Comparison of ENCODE assay signal across 8 mouse cellular contexts in the genomic region with DNA sequence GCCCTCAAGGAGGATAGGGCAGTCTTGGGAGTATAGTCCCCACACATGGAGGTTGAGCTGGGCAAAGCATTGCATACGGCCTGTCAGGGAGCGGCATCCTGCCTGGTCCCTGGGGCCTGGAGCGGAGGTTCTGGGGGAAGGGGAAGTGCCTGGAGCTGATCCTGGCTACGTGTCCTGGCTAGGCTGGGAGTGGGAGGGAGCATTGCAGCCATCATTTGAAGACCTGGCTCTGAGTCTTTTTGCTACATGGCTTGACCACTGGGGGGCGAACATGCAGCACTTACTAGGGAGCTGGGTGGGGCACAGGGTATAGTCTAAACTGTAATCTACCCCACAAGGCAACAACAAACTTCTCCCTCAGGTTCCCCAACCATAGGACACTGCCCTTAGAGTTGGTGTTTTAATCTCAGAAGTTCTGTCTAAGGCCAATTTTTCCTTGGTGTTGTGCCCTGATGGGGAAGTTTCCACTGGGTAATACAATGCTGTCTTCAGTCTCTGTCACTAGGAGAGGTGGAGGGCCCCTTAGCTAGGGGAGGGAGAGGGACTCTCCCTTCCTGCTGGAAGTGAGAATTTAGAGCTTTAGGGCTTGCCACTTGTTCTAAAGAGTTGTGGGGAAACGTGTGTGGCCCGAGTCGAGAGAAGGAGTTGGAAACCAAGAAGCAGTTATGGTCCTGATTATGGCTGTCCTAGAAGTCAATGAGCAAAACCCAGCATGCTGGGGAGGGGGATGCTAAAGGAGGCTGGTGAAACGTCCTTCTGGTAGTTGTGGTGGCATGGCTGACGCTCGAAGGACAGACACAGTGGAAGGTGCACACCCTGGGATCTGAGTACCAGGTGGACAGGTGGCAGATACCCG. TPM values are rescaled to one million over a fixed set of nuclear protein-coding genes. Genes with fewer than 3 reads are reported as not detected.
DNase-seq lines count a peak whose midpoint lies in the region; ATAC-seq and TF ChIP-seq lines count a peak whose summit lies in the region.

No protein-coding gene starts in this region.

- no peak overlapping the region for H3K9ac ChIP-seq in embryonic facial prominence, embryonic 11.5 days (replicated peaks; ENCODE audit: low read length)
- H3K9ac ChIP-seq in heart, embryonic 13.5 days, result peak overlapping the region; percentile 90
- H3K9ac ChIP-seq in kidney, postnatal 0 days (ENCODE audit: low read depth, low read length), result peak overlapping the region; percentile 35; the same call in 1 of the 2 replicates
- no peak overlapping the region for H3K9ac ChIP-seq in liver, postnatal 0 days (replicated peaks)

- H3K36me3 ChIP-seq in embryonic facial prominence, embryonic 11.5 days (replicated peaks; ENCODE audit: control insufficient read depth, insufficient read depth, low read depth, low read length), result no peaks in the 10 kb centered on the region
- no peaks in the 10 kb centered on the region for H3K36me3 ChIP-seq in heart, embryonic 13.5 days
- H3K36me3 ChIP-seq in kidney, postnatal 0 days (ENCODE audit: insufficient read depth, low read length), result no peaks in the 10 kb centered on the region
- no peaks in the 10 kb centered on the region for H3K36me3 ChIP-seq in liver, postnatal 0 days (replicated peaks; ENCODE audit: insufficient read depth, low read length)

- peak; percentile 86 for TF ChIP-seq CTCF in kidney, postnatal 0 days (IDR thresholded peaks at IDR 0.05; ENCODE audit: low read depth)
- TF ChIP-seq CTCF in liver, postnatal 0 days (IDR thresholded peaks at IDR 0.05; ENCODE audit: low read depth), result peak; percentile 88

- H3K9me3 ChIP-seq in embryonic facial prominence, embryonic 11.5 days (replicated peaks; ENCODE audit: control insufficient read depth, low read length), result no peaks in the 10 kb centered on the region
- no peaks in the 10 kb centered on the region for H3K9me3 ChIP-seq in heart, embryonic 13.5 days
- no peaks in the 10 kb centered on the region for H3K9me3 ChIP-seq in kidney, postnatal 0 days (replicated peaks; ENCODE audit: low read length)
- H3K9me3 ChIP-seq in liver, postnatal 0 days (ENCODE audit: low read length), result no peaks in the 10 kb centered on the region

- ATAC-seq in embryonic facial prominence, embryonic 11.5 days (replicated peaks; ENCODE audit: insufficient number of reproducible peaks, low FRiP score, low TSS enrichment, low read depth), result no peak
- ATAC-seq in heart, embryonic 13.5 days (ENCODE audit: extremely low read depth, insufficient number of reproducible peaks, low FRiP score, low TSS enrichment), result no peak
- 0 out of 2 replicates have a peak, but pooled peaks have one; percentile 6 for ATAC-seq in kidney, postnatal 0 days (replicated peaks; ENCODE audit: low FRiP score, low read depth)
- ATAC-seq in liver, postnatal 0 days, result peak; percentile 52

- no peak overlapping the region for H3K4me3 ChIP-seq in embryonic facial prominence, embryonic 11.5 days (ENCODE audit: low read depth, low read length)
- peak overlapping the region; percentile 71 for H3K4me3 ChIP-seq in heart, embryonic 13.5 days
- no peak overlapping the region for H3K4me3 ChIP-seq in kidney, postnatal 0 days (replicated peaks; ENCODE audit: low read depth, low read length)
- no peak overlapping the region for H3K4me3 ChIP-seq in liver, postnatal 0 days (ENCODE audit: low read depth, low read length)

- no peaks in the 10 kb centered on the region; the same call in 1 of the 2 replicates for H3K4me1 ChIP-seq in embryonic facial prominence, embryonic 11.5 days (ENCODE audit: control insufficient read depth, insufficient read depth, low read length)
- peaks cover 86% of the 10 kb centered on the region for H3K4me1 ChIP-seq in heart, embryonic 13.5 days
- H3K4me1 ChIP-seq in kidney, postnatal 0 days (replicated peaks; ENCODE audit: insufficient read depth, low read length), result peaks cover 38% of the 10 kb centered on the region; the same call in 1 of the 2 replicates
- peaks cover 35% of the 10 kb centered on the region for H3K4me1 ChIP-seq in liver, postnatal 0 days (ENCODE audit: insufficient read depth)

- H3K4me2 ChIP-seq in embryonic facial prominence, embryonic 11.5 days (ENCODE audit: low read depth, low read length), result no peak overlapping the region
- H3K4me2 ChIP-seq in heart, embryonic 13.5 days, result peak overlapping the region; percentile 71
- peak overlapping the region; percentile 90 for H3K4me2 ChIP-seq in kidney, postnatal 0 days (ENCODE audit: low read length)
- peak overlapping the region; percentile 34; the same call in 1 of the 2 replicates for H3K4me2 ChIP-seq in liver, postnatal 0 days (ENCODE audit: low read depth, low read length)

- H3K27me3 ChIP-seq in embryonic facial prominence, embryonic 11.5 days (ENCODE audit: control insufficient read depth, insufficient read depth, low read length), result no peaks in the 10 kb centered on the region
- H3K27me3 ChIP-seq in heart, embryonic 13.5 days (replicated peaks), result no peaks in the 10 kb centered on the region
- H3K27me3 ChIP-seq in kidney, postnatal 0 days (ENCODE audit: insufficient read depth, low read length), result no peaks in the 10 kb centered on the region
- H3K27me3 ChIP-seq in liver, postnatal 0 days (ENCODE audit: insufficient read depth, low read length), result peaks cover 16% of the 10 kb centered on the region

- H3K27ac ChIP-seq in embryonic facial prominence, embryonic 11.5 days (replicated peaks; ENCODE audit: low read depth, low read length), result no peak overlapping the region
- H3K27ac ChIP-seq in heart, embryonic 13.5 days (replicated peaks), result peak overlapping the region; percentile 93
- H3K27ac ChIP-seq in kidney, postnatal 0 days, result peak overlapping the region; percentile 94
- no peak overlapping the region for H3K27ac ChIP-seq in liver, postnatal 0 days (ENCODE audit: low read depth)

- 0 out of 2 replicates have a peak, but pooled peaks have one; percentile 17 for TF ChIP-seq EP300 in liver, postnatal 0 days (IDR thresholded peaks at IDR 0.05; ENCODE audit: low read depth)

- DNase-seq in 416B (ENCODE audit: low read depth) (peak; percentile 86), ZHBTc4 (ENCODE audit: low read depth, low spot score) (peak; percentile 93)
- peak; percentile 81 for DNase-seq in embryonic facial prominence, embryonic 11.5 days (ENCODE audit: low spot score)
- DNase-seq in kidney, postnatal 0 days (ENCODE audit: low spot score), result peak; percentile 94
- peak; percentile 84 for DNase-seq in liver, postnatal 0 days
- peak; percentile 68 for DNase-seq in ovary, postnatal 10 days (ENCODE audit: low spot score)
- DNase-seq in thymus, postnatal 0 days (ENCODE audit: low spot score), result peak; percentile 87

- 31% methylated on average over 12 of the region's 12 CpGs for WGBS in embryonic facial prominence, embryonic 11.5 days
- WGBS in heart, embryonic 13.5 days, result 30% methylated on average over 12 of the region's 12 CpGs
- 24% methylated on average over 12 of the region's 12 CpGs for WGBS in kidney, postnatal 0 days
- 35% methylated on average over 12 of the region's 12 CpGs for WGBS in liver, postnatal 0 days (ENCODE audit: insufficient replicate concordance)

RNA-seq across cellular contexts. Expression of a gene that starts 3.9 kb away (rescaled TPM):
- 10.6 and 11.5 TPM in 2 replicates for polyA plus RNA-seq in embryonic facial prominence, embryonic 11.5 days (2014; fragmentation: Nextera tagmentation; extraction: Ambion mirVana)
- polyA plus RNA-seq in heart, embryonic 13.5 days (2015; fragmentation: Nextera tagmentation; extraction: Ambion mirVana), result 22.8 TPM in 2 replicates
- 22.5 and 27.5 TPM in 2 replicates for polyA plus RNA-seq in kidney, postnatal 0 days (2015; fragmentation: Nextera tagmentation; extraction: Ambion mirVana)
- polyA plus RNA-seq in liver, postnatal 0 days (2015; fragmentation: Nextera tagmentation; extraction: Ambion mirVana), result 3.5 and 4.0 TPM in 2 replicates
- 20.3 and 22.3 TPM in 2 replicates for polyA plus RNA-seq in thymus, postnatal 0 days (2015; fragmentation: Nextera tagmentation; extraction: Ambion mirVana)

RNA-seq across cellular contexts. Expression of a gene that starts 26.2 kb away (rescaled TPM):
- 535 and 538 TPM in 2 replicates for polyA plus RNA-seq in embryonic facial prominence, embryonic 11.5 days (2014; fragmentation: Nextera tagmentation; extraction: Ambion mirVana)
- 251 and 281 TPM in 2 replicates for polyA plus RNA-seq in heart, embryonic 13.5 days (2015; fragmentation: Nextera tagmentation; extraction: Ambion mirVana)
- 328 and 354 TPM in 2 replicates for polyA plus RNA-seq in kidney, postnatal 0 days (2015; fragmentation: Nextera tagmentation; extraction: Ambion mirVana)
- 129 and 134 TPM in 2 replicates for polyA plus RNA-seq in liver, postnatal 0 days (2015; fragmentation: Nextera tagmentation; extraction: Ambion mirVana)
- polyA plus RNA-seq in thymus, postnatal 0 days (2015; fragmentation: Nextera tagmentation; extraction: Ambion mirVana), result 326 and 340 TPM in 2 replicates

RNA-seq across cellular contexts. Expression of a gene that starts 39.4 kb away (rescaled TPM):
- 25.5 and 28.0 TPM in 2 replicates for polyA plus RNA-seq in embryonic facial prominence, embryonic 11.5 days (2014; fragmentation: Nextera tagmentation; extraction: Ambion mirVana)
- 16.3 and 17.1 TPM in 2 replicates for polyA plus RNA-seq in heart, embryonic 13.5 days (2015; fragmentation: Nextera tagmentation; extraction: Ambion mirVana)
- 19.9 and 22.3 TPM in 2 replicates for polyA plus RNA-seq in kidney, postnatal 0 days (2015; fragmentation: Nextera tagmentation; extraction: Ambion mirVana)
- 9.0 and 10.7 TPM in 2 replicates for polyA plus RNA-seq in liver, postnatal 0 days (2015; fragmentation: Nextera tagmentation; extraction: Ambion mirVana)
- polyA plus RNA-seq in thymus, postnatal 0 days (2015; fragmentation: Nextera tagmentation; extraction: Ambion mirVana), result 31.2 and 32.4 TPM in 2 replicates

RNA-seq across cellular contexts. Expression of a gene that starts 51.3 kb away (rescaled TPM):
- polyA plus RNA-seq in embryonic facial prominence, embryonic 11.5 days (2014; fragmentation: Nextera tagmentation; extraction: Ambion mirVana), result 57.5 and 57.6 TPM in 2 replicates
- polyA plus RNA-seq in heart, embryonic 13.5 days (2015; fragmentation: Nextera tagmentation; extraction: Ambion mirVana), result 83.6 and 88.0 TPM in 2 replicates
- polyA plus RNA-seq in kidney, postnatal 0 days (2015; fragmentation: Nextera tagmentation; extraction: Ambion mirVana), result 103 and 116 TPM in 2 replicates
- polyA plus RNA-seq in liver, postnatal 0 days (2015; fragmentation: Nextera tagmentation; extraction: Ambion mirVana), result 43.0 and 45.7 TPM in 2 replicates
- polyA plus RNA-seq in thymus, postnatal 0 days (2015; fragmentation: Nextera tagmentation; extraction: Ambion mirVana), result 203 and 214 TPM in 2 replicates

Comparison
In these comparisons a context has a peak if more than half of its experiments do, and no peak if none do; other contexts are left out.
1. ATAC-seq: peak in kidney, postnatal 0 days (single experiment) and liver, postnatal 0 days (single experiment); none in embryonic facial prominence, embryonic 11.5 days (single experiment) and heart, embryonic 13.5 days (single experiment).
2. H3K27ac ChIP-seq: peak in heart, embryonic 13.5 days (single experiment) and kidney, postnatal 0 days (single experiment); none in embryonic facial prominence, embryonic 11.5 days (single experiment) and liver, postnatal 0 days (single experiment).
3. H3K9ac ChIP-seq: peak in heart, embryonic 13.5 days (single experiment) and kidney, postnatal 0 days (single experiment); none in embryonic facial prominence, embryonic 11.5 days (single experiment) and liver, postnatal 0 days (single experiment).
4. Peak in every context shown above with its lines, with median percentiles within 50 percentile points of each other: DNase-seq.